Mouse (Mus musculus): ENCODE measurements around the gene Luc7l2.

The Luc7l2 gene

GRCm38 (mm10) chr6:38576096-38576495, 25.0 kb downstream of the Luc7l2 start:
- no peak for DNase-seq (ENCODE audit: low read depth)

GRCm38 (mm10) chr6:38580112-38580857, 29.2 kb downstream of the Luc7l2 start:
- DNase-seq (ENCODE audit: low read depth), result no peak

- no peak for DNase-seq (ENCODE audit: low read depth)
Measured at GRCm38 (mm10) chr6:38581711-38582110, 30.6 kb downstream of the Luc7l2 start.

- DNase-seq (ENCODE audit: low read depth), result no peak
Measured at GRCm38 (mm10) chr6:38597481-38597880, 46.3 kb downstream of the Luc7l2 start.

GRCm38 (mm10) chr6:38609892-38610291, 58.8 kb downstream of the Luc7l2 start:
- DNase-seq (ENCODE audit: low read depth), result no peak

- no peak for DNase-seq (ENCODE audit: low read depth)
Measured at GRCm38 (mm10) chr6:38622406-38622805, 71.3 kb downstream of the Luc7l2 start.

- DNase-seq (ENCODE audit: low read depth), result no peak
Measured at GRCm38 (mm10) chr6:38623457-38623856, 72.3 kb downstream of the Luc7l2 start.

GRCm38 (mm10) chr6:38624439-38624838, 73.3 kb downstream of the Luc7l2 start:
- DNase-seq (ENCODE audit: low read depth), result no peak

GRCm38 (mm10) chr6:38626086-38626485, 75.0 kb downstream of the Luc7l2 start:
- DNase-seq (ENCODE audit: low read depth), result no peak

GRCm38 (mm10) chr6:38627081-38627480, 75.9 kb downstream of the Luc7l2 start:
- DNase-seq (ENCODE audit: low read depth), result no peak

GRCm38 (mm10) chr6:38627486-38627885, 76.4 kb downstream of the Luc7l2 start:
- DNase-seq (ENCODE audit: low read depth), result no peak

- no peak for DNase-seq (ENCODE audit: low read depth)
Measured at GRCm38 (mm10) chr6:38629556-38629955, 78.4 kb downstream of the Luc7l2 start.

- DNase-seq (ENCODE audit: low read depth), result no peak
Measured at GRCm38 (mm10) chr6:38632826-38633225, 81.7 kb downstream of the Luc7l2 start.

- no peak for DNase-seq (ENCODE audit: low read depth)
Measured at GRCm38 (mm10) chr6:38634461-38634860, 83.3 kb downstream of the Luc7l2 start.

GRCm38 (mm10) chr6:38635941-38636851, 85.1 kb downstream of the Luc7l2 start:
- no peak for DNase-seq (ENCODE audit: low read depth)

- no peak for DNase-seq (ENCODE audit: low read depth)
Measured at GRCm38 (mm10) chr6:38636852-38637618, 85.9 kb downstream of the Luc7l2 start, which contains the start of gene Klrg2. TSS of gene Klrg2 (minus strand) at chr6:38637242.

- no peak for DNase-seq (ENCODE audit: low read depth)
Measured at GRCm38 (mm10) chr6:38640401-38640800, 89.3 kb downstream of the Luc7l2 start.

GRCm38 (mm10) chr6:38641228-38641627, 90.1 kb downstream of the Luc7l2 start:
- no peak for DNase-seq (ENCODE audit: low read depth)

- DNase-seq (ENCODE audit: low read depth), result no peak
Measured at GRCm38 (mm10) chr6:38641645-38642044, 90.5 kb downstream of the Luc7l2 start.

- no peak for DNase-seq (ENCODE audit: low read depth)
Measured at GRCm38 (mm10) chr6:38642593-38642992, 91.5 kb downstream of the Luc7l2 start.

- no peak for DNase-seq (ENCODE audit: low read depth)
Measured at GRCm38 (mm10) chr6:38643039-38643438, 91.9 kb downstream of the Luc7l2 start.

GRCm38 (mm10) chr6:38649545-38649944, 98.4 kb downstream of the Luc7l2 start:
- DNase-seq (ENCODE audit: low read depth), result no peak
